Mouse (Mus musculus) thymus, adult 2 months (tissue): ENCODE data around the gene Mrps23. TPM values are rescaled to one million over a fixed set of nuclear protein-coding genes. Genes with fewer than 3 reads are reported as not detected.

Experiments used
- DNase-seq: peaks from one replicate; pipeline ENCODE4 v3.0.0; 2021
- H3K27ac ChIP-seq: fragments of 200-500 bp; 2 replicates; pipeline ENCODE4 v1.5.1; 2012; ENCODE audit warnings: low read length, control low read depth; ENCODE audit not compliant: control insufficient read depth, insufficient read depth
- H3K27me3 ChIP-seq: fragments of 200-500 bp; 2 replicates; pipeline ENCODE4 v1.6.1; 2012; ENCODE audit warnings: mild to moderate bottlenecking, low read length, moderate library complexity, mixed read lengths; ENCODE audit not compliant: control insufficient read depth, insufficient read depth
- H3K36me3 ChIP-seq: fragments of 200-500 bp; 2 replicates; pipeline ENCODE4 v1.6.1; 2012; ENCODE audit warnings: mild to moderate bottlenecking, low read length, moderate library complexity; ENCODE audit not compliant: control insufficient read depth, insufficient read depth
- H3K4me1 ChIP-seq: fragments of 200-500 bp; replicated peaks from 2 replicates; pipeline ENCODE4 v1.6.1; 2012; ENCODE audit warnings: low read length; ENCODE audit not compliant: control insufficient read depth, insufficient read depth
- H3K4me3 ChIP-seq: fragments of 200-500 bp; 2 replicates; pipeline ENCODE4 v1.5.1; 2012; ENCODE audit warnings: mild to moderate bottlenecking, low read length, control low read depth, moderate library complexity; ENCODE audit not compliant: control insufficient read depth, insufficient read depth
- CTCF ChIP-seq: fragments of 200-500 bp; IDR thresholded peaks from 2 replicates; pipeline ENCODE4 v1.5.1; 2012; ENCODE audit warnings: mild to moderate bottlenecking, control low read depth, low read length, moderate library complexity, borderline replicate concordance; ENCODE audit not compliant: control insufficient read depth, poor library complexity, insufficient read depth; ENCODE audit errors: extremely low read depth
- POLR2A ChIP-seq: fragments of 200-500 bp; IDR thresholded peaks from 2 replicates; pipeline ENCODE4 v1.6.1; 2012; ENCODE audit warnings: mild to moderate bottlenecking, low read length, control low read depth, moderate library complexity; ENCODE audit not compliant: control insufficient read depth, poor library complexity, insufficient read depth; ENCODE audit errors: extremely low read depth
- WGBS: fragments of 180-500 bp; shearing (Covaris S2); methylation state at CpG from one replicate; pipeline ENCODE4 v1.1.7; 2018; 5-methylcytosine and 5-hydroxymethylcytosine counted together
- polyA plus RNA-seq: library from polyadenylated mRNA; depleted of rRNA; stranded (reverse); fragments of >200 nt; gene quantifications from 2 replicates; pipeline ENCODE4 v1.2.3, GENCODE M21; 2012; rRNA removed

Mrps23 gene
- polyA plus RNA-seq: 41.6 and 47.6 TPM in 2 replicates

DNA sequence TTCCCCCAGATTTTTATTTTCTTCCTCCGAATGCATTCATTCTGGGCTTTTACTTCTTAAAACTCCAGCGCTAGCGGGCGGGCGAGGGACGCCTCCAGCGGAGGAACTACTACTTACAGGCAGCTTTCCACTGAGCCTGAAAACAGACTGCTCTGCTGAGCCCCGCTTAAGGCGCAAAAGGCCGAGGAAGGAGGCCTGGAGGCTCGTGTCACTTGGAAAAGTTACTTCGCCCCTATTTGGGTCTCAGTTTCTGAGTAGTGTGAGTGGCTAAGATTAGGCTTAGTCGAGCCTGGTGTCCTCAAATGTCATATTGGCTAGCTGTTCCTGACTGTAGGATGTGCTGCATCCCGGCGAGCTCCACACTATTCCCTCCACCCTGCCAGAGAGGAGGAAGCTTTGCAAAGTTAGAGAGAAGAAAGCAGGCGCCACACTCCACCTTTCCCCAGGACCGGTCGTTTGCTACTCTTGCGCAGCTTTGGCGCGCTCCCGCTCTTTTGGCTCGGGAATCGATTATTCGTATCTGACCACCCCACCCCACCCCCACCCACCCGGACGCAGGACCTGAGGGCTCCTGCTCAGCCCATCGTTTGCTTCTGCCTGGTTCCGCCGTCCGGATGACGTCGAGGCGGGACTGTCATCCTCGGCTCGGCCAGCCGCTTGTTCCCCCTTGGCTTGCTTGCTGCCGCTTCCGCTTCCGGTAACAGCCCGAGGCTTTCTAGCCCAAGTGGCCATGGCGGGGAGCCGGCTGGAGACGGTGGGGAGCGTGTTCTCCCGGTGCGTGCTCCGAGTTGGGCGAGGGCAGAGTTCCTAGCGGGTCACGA lies at the start of gene Mrps23:
TSS of gene Mrps23 (plus strand) at position 677 of the 821 bp plus-strand sequence.
- Histone ChIP-seq H3K36me3 (peaks cover under 1% of the 10 kb centered on the region; the same call in 1 of the 2 replicates), H3K27ac (peak within 1 kb of the TSS; percentile 74), H3K4me3 (peak within 1 kb of the TSS; percentile 76), H3K27me3 (no peaks in the 10 kb centered on the region), H3K4me1 (peaks cover 8% of the 10 kb centered on the region)
- DNase-seq: peak; percentile 92
- under 1% methylated on average over 51 of the region's 51 CpGs for WGBS
- TF ChIP-seq POLR2A (no peak; the same call in 1 of the 2 replicates), CTCF (peak; percentile 52; the same call in 1 of the 2 replicates)

DNA sequence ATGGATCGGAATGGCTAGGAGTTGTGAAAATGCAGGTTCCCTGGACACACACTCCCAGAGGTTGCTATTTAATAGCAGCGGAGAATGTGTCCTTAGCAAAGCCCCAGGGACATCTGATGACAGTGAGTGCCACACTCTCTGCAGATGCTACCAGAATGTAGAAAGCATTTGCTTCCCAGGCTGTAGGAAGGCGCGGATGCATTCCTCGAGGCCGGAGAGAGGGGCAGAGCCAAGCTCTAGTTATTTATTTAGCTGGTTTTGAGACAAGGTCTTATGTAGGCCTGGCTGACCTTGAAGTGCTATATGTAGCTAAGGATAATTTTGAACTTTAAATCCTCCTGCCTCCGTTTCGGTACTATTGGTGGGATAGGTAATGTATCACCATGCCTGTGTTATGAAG lies 49.7 kb upstream of the Mrps23 start:
- no peaks in the 10 kb centered on the region for H3K4me1 ChIP-seq
- TF ChIP-seq CTCF: no peak
- TF ChIP-seq POLR2A: no peak

DNA sequence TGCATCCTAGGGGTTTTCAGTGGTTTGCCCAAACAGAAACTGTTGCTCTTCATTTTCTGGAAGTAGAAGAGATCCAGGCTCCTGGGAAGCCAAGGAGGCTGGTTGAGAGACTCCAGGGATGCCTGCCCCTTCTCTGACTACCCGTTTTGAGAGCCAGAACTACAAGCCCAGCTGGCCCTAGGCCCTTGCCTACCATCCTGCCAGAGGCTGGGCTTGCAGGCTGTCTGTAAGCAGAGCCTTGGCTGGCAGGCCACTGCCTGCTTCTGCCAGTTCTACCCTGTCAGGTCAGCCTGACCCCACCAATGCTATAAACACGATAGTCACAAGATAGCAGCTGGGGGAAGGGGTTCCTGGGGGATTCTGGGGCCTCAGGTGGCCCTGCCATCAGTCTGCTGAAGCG lies 48.7 kb upstream of the Mrps23 start:
- WGBS: 74% methylated on average over 3 of the region's 3 CpGs
- no peak for DNase-seq

More for the DNA sequence above, 49.7 kb upstream of the Mrps23 start:
- Histone ChIP-seq H3K27me3 (no peaks in the 10 kb centered on the region), H3K27ac (no peak overlapping the region), H3K36me3 (no peaks in the 10 kb centered on the region), H3K4me3 (no peak overlapping the region)
- WGBS: 98% methylated on average over 8 of the region's 8 CpGs
- DNase-seq: no peak

DNA sequence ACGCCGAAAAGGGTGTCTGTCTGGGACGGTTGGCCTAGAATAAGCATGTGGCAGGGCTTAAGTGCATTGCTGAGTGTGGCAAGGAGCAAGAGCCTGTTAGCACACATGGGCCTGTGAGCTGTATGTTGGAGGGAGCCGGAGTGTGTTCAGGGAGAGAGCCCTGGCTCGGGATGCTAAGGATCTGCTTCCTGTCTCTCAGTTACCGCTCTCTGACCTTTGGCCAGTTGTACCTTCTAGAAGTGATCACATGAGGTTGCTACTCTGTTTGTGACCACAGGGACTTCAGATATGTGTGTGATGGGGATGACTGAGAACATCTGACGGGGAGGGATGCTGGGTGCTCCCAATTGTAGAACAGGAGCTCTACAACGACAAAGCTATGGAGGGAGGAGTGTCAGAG lies 48.2 kb upstream of the Mrps23 start:
- no peak overlapping the region for H3K27ac ChIP-seq
- H3K4me1 ChIP-seq: peaks cover under 1% of the 10 kb centered on the region

More for the DNA sequence above, 48.7 kb upstream of the Mrps23 start:
- TF ChIP-seq CTCF: no peak
- TF ChIP-seq POLR2A: no peak
- Histone ChIP-seq H3K27me3 (no peaks in the 10 kb centered on the region), H3K4me3 (no peak overlapping the region), H3K4me1 (no peaks in the 10 kb centered on the region), H3K36me3 (no peaks in the 10 kb centered on the region), H3K27ac (no peak overlapping the region)

DNA sequence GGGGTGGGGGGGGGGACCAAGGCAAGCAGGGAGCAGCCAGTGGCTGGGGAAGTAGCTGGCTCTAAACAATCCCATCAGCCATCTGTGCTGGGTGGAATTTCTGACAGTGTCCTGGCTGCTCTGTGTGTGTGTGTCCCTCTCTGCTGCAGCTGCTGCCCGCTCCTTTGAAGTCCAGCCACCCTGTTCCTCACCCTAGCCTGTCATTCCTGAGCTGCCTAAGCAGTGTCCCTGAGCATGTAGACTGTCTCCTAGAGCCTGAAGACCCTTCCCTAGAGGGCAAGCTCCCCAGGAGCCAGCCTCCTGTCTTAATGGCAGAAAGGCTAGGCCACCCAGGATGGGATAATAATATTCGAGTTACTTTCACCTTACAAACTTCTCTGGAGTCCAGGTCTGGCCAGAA lies 47.8 kb upstream of the Mrps23 start:
- H3K36me3 ChIP-seq: no peaks in the 10 kb centered on the region
- DNase-seq: no peak
- WGBS: 87% methylated on average over 2 of the region's 2 CpGs
- H3K4me3 ChIP-seq: no peak overlapping the region
- H3K27me3 ChIP-seq: no peaks in the 10 kb centered on the region
- H3K27ac ChIP-seq: no peak overlapping the region
- H3K4me1 ChIP-seq: peaks cover 4% of the 10 kb centered on the region
- no peak for TF ChIP-seq POLR2A
- TF ChIP-seq CTCF: no peak

More for the DNA sequence above, 48.2 kb upstream of the Mrps23 start:
- Histone ChIP-seq H3K36me3 (no peaks in the 10 kb centered on the region), H3K27me3 (no peaks in the 10 kb centered on the region), H3K4me3 (no peak overlapping the region)
- WGBS: 89% methylated on average over 8 of the region's 8 CpGs
- no peak for DNase-seq
- TF ChIP-seq POLR2A (no peak), CTCF (no peak)

DNA sequence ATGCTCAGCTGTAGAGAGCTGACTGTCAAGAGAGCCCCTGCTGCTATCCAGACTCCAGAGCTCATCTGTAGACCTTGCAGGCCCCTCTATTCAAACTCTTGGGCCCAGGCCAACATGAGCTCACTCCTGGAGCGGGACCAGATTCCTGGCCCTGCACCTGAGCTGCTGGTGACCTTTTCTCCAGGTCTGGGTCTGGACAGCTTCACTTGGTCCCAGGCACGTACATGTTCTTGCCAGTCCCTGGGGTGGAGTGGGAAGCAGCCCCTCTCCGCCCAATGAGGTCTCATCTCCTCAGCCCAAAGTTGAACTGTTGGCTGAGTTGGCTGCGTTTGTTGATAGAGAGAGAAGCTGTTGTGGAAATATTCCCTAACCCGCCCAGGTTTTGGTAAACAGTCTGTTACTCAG lies 45.3 kb upstream of the Mrps23 start:
- TF ChIP-seq POLR2A: no peak
- TF ChIP-seq CTCF: no peak
- Histone ChIP-seq H3K4me3 (no peak overlapping the region), H3K27ac (no peak overlapping the region), H3K27me3 (no peaks in the 10 kb centered on the region), H3K4me1 (peaks cover 10% of the 10 kb centered on the region), H3K36me3 (no peaks in the 10 kb centered on the region)
- 93% methylated on average over 5 of the region's 5 CpGs for WGBS
- DNase-seq: no peak

DNA sequence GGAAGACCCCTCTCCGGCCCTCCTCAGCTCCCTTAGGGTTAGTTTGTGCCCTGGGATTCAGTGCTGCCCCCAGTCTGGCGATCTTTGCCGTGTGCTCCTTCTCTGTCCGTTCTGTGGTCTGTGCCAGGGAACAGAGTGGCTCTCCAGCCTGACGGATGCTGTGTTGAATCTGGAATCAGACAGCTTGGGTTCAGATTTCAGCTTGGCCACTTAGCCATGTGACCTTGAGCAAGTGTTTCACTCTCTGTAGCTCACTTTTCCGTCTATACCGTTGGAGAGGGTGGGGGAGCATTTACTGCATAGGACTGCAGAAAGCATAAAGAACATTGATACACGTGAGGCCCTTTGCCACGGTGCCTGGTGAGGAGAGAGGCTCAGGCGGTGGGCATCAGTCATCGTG lies 44.8 kb upstream of the Mrps23 start:
- no peak for DNase-seq
- H3K27ac ChIP-seq: no peak overlapping the region
- peaks cover 14% of the 10 kb centered on the region for H3K4me1 ChIP-seq
- 92% methylated on average over 11 of the region's 11 CpGs for WGBS
- H3K4me3 ChIP-seq: no peak overlapping the region
- TF ChIP-seq CTCF (no peak), POLR2A (no peak)
- no peaks in the 10 kb centered on the region for H3K36me3 ChIP-seq
- H3K27me3 ChIP-seq: no peaks in the 10 kb centered on the region
